Mouse (Mus musculus): ENCODE results near the gene Dhx37. TPM values are rescaled to one million over a fixed set of nuclear protein-coding genes. Genes with fewer than 3 reads are reported as not detected.
A peak's percentile ranks its signal among the peaks of the same experiment; 100 is the strongest.

Dhx37 gene
- polyA plus RNA-seq, 1 experiment from 2014 or later, result 3.3 TPM

DNA sequence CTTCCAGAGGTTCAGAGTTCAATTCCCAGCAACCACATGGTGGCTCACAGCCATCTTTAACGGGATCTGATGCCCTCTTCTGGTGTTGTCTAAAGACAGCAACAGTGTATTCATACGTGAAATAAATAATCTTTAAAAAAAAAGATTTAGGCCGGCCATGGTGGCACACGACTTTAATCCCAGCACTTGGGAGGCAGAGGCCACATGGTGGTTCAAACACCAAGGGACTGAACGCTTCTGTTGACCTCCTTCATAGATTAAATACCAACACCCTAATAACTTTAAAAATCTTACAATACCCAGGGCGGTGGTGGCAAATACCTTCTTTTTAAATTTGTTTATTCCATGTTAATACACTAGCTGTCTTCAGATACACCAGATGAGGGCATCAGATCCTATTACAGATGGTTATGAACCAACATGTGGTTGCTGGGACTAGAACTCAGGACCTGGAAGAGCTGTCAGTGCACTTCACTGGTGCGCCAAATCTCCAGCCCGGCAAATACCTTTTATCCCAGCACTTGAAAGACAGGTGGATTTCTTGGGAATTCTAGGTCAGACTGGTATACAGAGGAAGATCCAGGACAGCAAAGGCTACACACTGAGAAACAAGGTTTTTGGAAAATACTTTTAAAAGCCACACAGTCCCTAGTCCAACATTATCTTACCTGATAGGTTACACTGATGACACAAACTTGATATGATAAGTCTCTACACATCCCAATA, 48.5 kb downstream of the Dhx37 start:
- Histone ChIP-seq H3K4me1 (ENCODE audit: insufficient read depth) (peaks cover 10% of the 10 kb centered on the region), H3K4me3 (ENCODE audit: low read depth, low read length) (peak overlapping the region; percentile 24; the same call in 1 of the 2 replicates), H3K27me3 (ENCODE audit: insufficient read depth, low read length) (no peaks in the 10 kb centered on the region), H3K27ac (ENCODE audit: low read depth) (no peak overlapping the region), H3K9me3 (ENCODE audit: low read length) (no peaks in the 10 kb centered on the region), H3K4me2 (ENCODE audit: low read depth, low read length) (peak overlapping the region; percentile 60), H3K9ac (replicated peaks) (0 out of 2 replicates have a peak overlapping the region, but pooled peaks have one; percentile 26), H3K36me3 (replicated peaks; ENCODE audit: insufficient read depth, low read length) (peaks cover 29% of the 10 kb centered on the region)
- ATAC-seq (no peak), DNase-seq (no peak)
- WGBS (ENCODE audit: insufficient replicate concordance), result 69% methylated on average over 8 of the region's 8 CpGs
- 0 out of 2 replicates have a peak, but pooled peaks have one; percentile 13 for TF ChIP-seq CTCF (IDR thresholded peaks at IDR 0.05; ENCODE audit: low read depth)
- no peak for TF ChIP-seq EP300 (IDR thresholded peaks at IDR 0.05; ENCODE audit: low read depth)

DNA sequence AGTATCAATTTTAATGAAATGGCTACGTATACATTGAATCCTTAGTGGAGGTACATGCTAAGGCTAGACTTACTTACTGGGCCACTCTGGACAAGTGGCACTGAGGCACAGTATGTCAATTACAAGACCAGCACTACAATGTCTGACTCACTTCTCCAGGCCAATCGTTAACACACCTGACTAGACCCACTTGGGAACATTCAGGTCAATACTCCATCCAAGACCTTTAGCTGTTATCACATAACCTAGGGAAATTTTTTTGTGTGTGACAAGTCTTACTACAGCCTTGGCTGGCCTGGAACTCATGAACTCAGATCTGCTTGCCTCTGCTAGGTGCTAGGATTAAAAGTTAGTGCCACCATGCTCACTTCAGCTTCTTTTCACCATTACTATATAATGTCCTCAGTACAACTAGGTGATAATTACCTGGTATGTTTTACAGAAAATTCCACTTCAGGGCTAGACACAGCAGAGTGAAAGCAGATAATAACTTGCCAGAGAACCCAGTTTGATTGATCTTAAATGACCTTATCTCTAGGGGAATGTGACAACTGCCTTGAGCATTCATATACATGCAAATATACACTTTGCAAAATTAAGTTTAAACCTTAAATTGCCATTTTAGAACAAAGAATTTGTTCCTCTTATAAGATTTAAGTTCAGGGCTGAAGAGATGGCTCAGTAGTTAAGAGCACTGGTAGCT, 49.3 kb downstream of the Dhx37 start:
- DNase-seq (no peak), ATAC-seq (peak; percentile 35)
- Histone ChIP-seq H3K9me3 (ENCODE audit: low read length) (no peaks in the 10 kb centered on the region), H3K27me3 (ENCODE audit: insufficient read depth, low read length) (no peaks in the 10 kb centered on the region), H3K9ac (replicated peaks) (no peak overlapping the region; the same call in 1 of the 2 replicates), H3K4me3 (ENCODE audit: low read depth, low read length) (no peak overlapping the region), H3K4me2 (ENCODE audit: low read depth, low read length) (no peak overlapping the region), H3K36me3 (replicated peaks; ENCODE audit: insufficient read depth, low read length) (peaks cover 29% of the 10 kb centered on the region), H3K27ac (ENCODE audit: low read depth) (no peak overlapping the region), H3K4me1 (ENCODE audit: insufficient read depth) (peaks cover 8% of the 10 kb centered on the region)
- no peak for TF ChIP-seq EP300 (IDR thresholded peaks at IDR 0.05; ENCODE audit: low read depth)
- no peak for TF ChIP-seq CTCF (IDR thresholded peaks at IDR 0.05; ENCODE audit: low read depth)
- 84% methylated on average over 2 of the region's 2 CpGs for WGBS (ENCODE audit: insufficient replicate concordance)

DNA sequence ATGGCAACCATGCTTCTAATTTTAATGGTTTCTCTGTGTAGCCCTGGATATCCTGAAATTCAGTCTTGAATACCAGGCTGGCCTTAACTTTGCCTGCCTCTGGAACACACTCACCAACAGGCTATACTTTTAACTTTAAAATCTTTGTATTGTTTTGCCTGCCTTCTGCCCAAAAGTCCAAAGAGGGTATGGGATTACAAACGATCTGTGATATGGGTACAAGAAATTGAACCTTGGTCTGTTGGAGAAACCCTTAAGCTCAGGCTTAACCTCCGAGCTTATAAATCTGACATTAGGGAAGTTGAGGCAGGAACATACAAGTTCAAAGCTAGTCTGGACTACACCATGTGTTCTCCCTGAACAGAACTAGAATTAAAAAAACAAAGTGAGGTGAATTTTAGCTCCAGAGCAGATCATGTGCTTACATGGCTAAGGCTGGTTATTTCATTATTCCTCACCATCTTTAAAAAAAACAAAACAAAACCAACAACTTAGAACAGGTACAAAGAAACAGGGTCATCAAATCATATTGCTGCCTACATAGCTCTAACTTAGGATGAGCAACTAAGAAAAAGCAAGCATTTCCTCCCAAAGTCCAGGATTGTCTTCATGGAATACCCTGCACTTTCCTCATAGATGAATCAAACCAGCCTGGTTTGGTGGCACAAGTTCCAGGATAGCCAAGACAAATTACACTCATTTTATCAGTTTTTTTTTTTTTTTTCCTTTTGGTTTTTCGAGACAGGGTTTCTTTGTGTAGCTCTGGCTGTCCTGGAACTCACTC, 50.1 kb downstream of the Dhx37 start:
- peaks cover 29% of the 10 kb centered on the region for H3K36me3 ChIP-seq (replicated peaks; ENCODE audit: insufficient read depth, low read length)
- no peak overlapping the region for H3K4me2 ChIP-seq (ENCODE audit: low read depth, low read length)
- H3K9me3 ChIP-seq (ENCODE audit: low read length), result no peaks in the 10 kb centered on the region
- no peak for DNase-seq
- no peak for ATAC-seq
- H3K4me1 ChIP-seq (ENCODE audit: insufficient read depth), result peaks cover 8% of the 10 kb centered on the region
- no peak for TF ChIP-seq CTCF (IDR thresholded peaks at IDR 0.05; ENCODE audit: low read depth)
- no peak for TF ChIP-seq EP300 (IDR thresholded peaks at IDR 0.05; ENCODE audit: low read depth)
- H3K27ac ChIP-seq (ENCODE audit: low read depth), result peak overlapping the region; percentile 49; the same call in 1 of the 2 replicates
- no peaks in the 10 kb centered on the region for H3K27me3 ChIP-seq (ENCODE audit: insufficient read depth, low read length)
- 66% methylated on average over 3 of the region's 3 CpGs for WGBS (ENCODE audit: insufficient replicate concordance)
- no peak overlapping the region; the same call in 1 of the 2 replicates for H3K9ac ChIP-seq (replicated peaks)
- H3K4me3 ChIP-seq (ENCODE audit: low read depth, low read length), result no peak overlapping the region

DNA sequence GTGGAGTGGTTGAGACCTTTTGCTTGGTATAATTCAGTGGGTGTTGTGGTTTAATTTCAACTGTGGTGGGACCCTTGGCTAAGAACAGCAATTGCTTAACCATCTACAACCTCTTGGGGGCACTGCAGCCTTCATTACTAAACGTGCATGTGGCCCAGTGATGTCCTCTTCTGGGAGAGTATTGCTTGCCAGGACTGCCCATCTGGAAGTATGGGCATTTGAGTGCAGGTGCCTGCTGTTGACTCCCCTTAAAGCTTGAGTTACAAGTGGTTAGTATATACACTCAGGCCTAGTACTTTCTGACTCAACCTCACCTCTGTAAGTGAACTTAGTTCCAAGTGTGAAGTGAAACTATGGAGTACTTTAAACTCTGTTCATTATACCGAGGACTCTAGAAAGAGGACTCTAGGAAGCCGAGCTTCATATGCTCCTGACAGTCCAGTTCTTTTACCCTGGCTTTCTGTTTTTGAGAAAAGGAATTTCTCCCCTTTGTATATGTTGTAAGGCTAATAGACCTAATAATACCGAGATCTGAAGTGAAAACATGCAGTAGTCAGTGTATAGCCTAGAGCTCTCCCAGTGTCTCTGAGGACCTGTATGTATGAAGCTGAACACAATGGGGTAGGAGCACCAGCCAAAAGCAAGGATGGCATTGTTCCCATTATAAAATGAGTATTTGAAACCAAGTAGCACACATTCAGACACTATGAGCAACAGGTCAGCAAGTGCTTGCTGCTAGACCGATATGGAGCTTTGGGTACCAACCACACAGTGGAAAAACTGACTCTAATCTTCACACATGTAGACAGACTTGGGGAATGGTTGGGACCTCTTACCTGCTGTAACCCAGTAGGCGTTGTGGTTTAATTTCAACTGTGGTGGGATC, 51.0 kb downstream of the Dhx37 start:
- TF ChIP-seq EP300 (IDR thresholded peaks at IDR 0.05; ENCODE audit: low read depth) (no peak), CTCF (IDR thresholded peaks at IDR 0.05; ENCODE audit: low read depth) (peak; percentile 81)
- DNase-seq, result peak; percentile 64
- H3K27me3 ChIP-seq (ENCODE audit: insufficient read depth, low read length), result no peaks in the 10 kb centered on the region
- H3K9me3 ChIP-seq (ENCODE audit: low read length), result no peaks in the 10 kb centered on the region
- peak overlapping the region; percentile 49 for H3K27ac ChIP-seq (ENCODE audit: low read depth)
- no peak overlapping the region for H3K4me3 ChIP-seq (ENCODE audit: low read depth, low read length)
- peak; percentile 47 for ATAC-seq
- no peak overlapping the region for H3K4me2 ChIP-seq (ENCODE audit: low read depth, low read length)
- H3K36me3 ChIP-seq (replicated peaks; ENCODE audit: insufficient read depth, low read length), result peaks cover 21% of the 10 kb centered on the region
- 41% methylated on average over 6 of the region's 6 CpGs for WGBS (ENCODE audit: insufficient replicate concordance)
- H3K4me1 ChIP-seq (ENCODE audit: insufficient read depth), result peaks cover 6% of the 10 kb centered on the region
- no peak overlapping the region for H3K9ac ChIP-seq (replicated peaks)

DNA sequence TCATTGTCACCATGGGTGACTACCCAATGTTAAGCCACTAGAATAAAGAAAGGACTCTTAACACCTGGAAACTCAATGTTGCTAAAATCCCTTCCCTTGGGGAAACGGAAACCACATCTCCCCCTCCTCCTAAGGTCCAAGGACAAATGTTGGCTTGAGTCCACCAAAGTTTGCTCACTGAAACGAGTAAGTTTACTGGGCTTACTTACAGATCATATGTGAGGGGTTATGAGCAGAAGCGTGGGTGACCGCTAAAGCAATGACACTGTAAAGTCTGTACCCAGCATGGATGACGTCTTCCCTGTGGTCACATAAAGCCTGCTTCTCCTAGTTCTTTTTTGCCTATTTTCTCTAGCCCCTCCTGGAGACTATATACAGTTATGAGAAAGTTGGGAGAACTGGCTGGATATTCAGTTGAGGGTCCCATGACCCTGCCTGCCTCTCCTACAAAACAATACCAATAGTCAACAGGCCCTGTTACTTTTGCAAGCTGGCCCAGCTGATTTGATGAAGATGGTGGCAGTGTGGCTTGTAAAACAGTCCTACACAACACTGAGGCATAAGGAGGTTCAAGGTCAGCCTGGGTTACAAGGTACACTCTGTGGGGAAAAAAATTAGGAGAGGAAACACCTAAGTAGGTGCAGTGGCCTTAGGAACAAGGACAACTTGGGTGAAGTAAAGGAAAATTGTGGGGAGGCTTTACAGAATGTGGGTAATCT, 51.8 kb downstream of the Dhx37 start:
- no peak overlapping the region for H3K27ac ChIP-seq (ENCODE audit: low read depth)
- 61% methylated on average over 5 of the region's 5 CpGs for WGBS (ENCODE audit: insufficient replicate concordance)
- H3K36me3 ChIP-seq (replicated peaks; ENCODE audit: insufficient read depth, low read length), result peaks cover 21% of the 10 kb centered on the region
- ATAC-seq (no peak), DNase-seq (no peak)
- no peak overlapping the region for H3K4me3 ChIP-seq (ENCODE audit: low read depth, low read length)
- TF ChIP-seq CTCF (IDR thresholded peaks at IDR 0.05; ENCODE audit: low read depth), result no peak
- no peak for TF ChIP-seq EP300 (IDR thresholded peaks at IDR 0.05; ENCODE audit: low read depth)
- no peak overlapping the region for H3K9ac ChIP-seq (replicated peaks)
- no peak overlapping the region for H3K4me2 ChIP-seq (ENCODE audit: low read depth, low read length)
- H3K27me3 ChIP-seq (ENCODE audit: insufficient read depth, low read length), result no peaks in the 10 kb centered on the region
- H3K4me1 ChIP-seq (ENCODE audit: insufficient read depth), result peaks cover 6% of the 10 kb centered on the region
- H3K9me3 ChIP-seq (ENCODE audit: low read length), result no peaks in the 10 kb centered on the region

Measured in liver, postnatal 0 days (tissue).